Mouse (Mus musculus) kidney, embryonic 16.5 days (tissue): ENCODE measurements around the gene Dtwd1. TPM values are rescaled to one million over a fixed set of nuclear protein-coding genes. Genes with fewer than 3 reads are reported as not detected.

Experiments used
- ATAC-seq: fragments of 200-750 bp; cut with Nextera tagmentation; 2 replicates; pipeline ENCODE4 v1.8.0; 2017; ENCODE audit warnings: moderate TSS enrichment; ENCODE audit not compliant: low FRiP score, low TSS enrichment
- H3K27ac ChIP-seq: fragments of 300-500 bp; sonication (generic); 2 replicates; pipeline ENCODE4 v1.5.1; 2014; ENCODE audit warnings: low read length
- H3K27me3 ChIP-seq: fragments of 300-500 bp; sonication (generic); 2 replicates; pipeline ENCODE4 v1.6.1; 2014; ENCODE audit warnings: low read length, control low read depth, mixed read lengths; ENCODE audit not compliant: insufficient read depth
- H3K36me3 ChIP-seq: fragments of 300-500 bp; sonication (generic); 2 replicates; pipeline ENCODE4 v1.6.1; 2014; ENCODE audit warnings: low read length, control low read depth, mixed read lengths; ENCODE audit not compliant: insufficient read depth
- H3K4me1 ChIP-seq: fragments of 300-500 bp; sonication (generic); 2 replicates; pipeline ENCODE4 v1.6.1; 2014; ENCODE audit warnings: low read length, control low read depth, mixed read lengths; ENCODE audit not compliant: insufficient read depth
- H3K4me2 ChIP-seq: fragments of 300-500 bp; sonication (generic); replicated peaks from 2 replicates; pipeline ENCODE4 v1.6.1; 2014; ENCODE audit warnings: low read depth, low read length
- H3K4me3 ChIP-seq: fragments of 300-500 bp; sonication (generic); 2 replicates; pipeline ENCODE4 v1.5.1; 2014; ENCODE audit warnings: mild to moderate bottlenecking, low read length
- H3K9ac ChIP-seq: fragments of 300-500 bp; sonication (generic); replicated peaks from 2 replicates; pipeline ENCODE4 v1.6.1; 2014; ENCODE audit warnings: low read length
- H3K9me3 ChIP-seq: fragments of 300-500 bp; sonication (generic); 2 replicates; pipeline ENCODE4 v1.6.1; 2016; ENCODE audit warnings: low read length, control low read depth
- WGBS: fragments of 180-500 bp; shearing (Covaris S2); extraction: QIAGEN DNeasy Blood & Tissue Kit; methylation state at CpG from one replicate; pipeline ENCODE4 v1.1.7; 2014; 5-methylcytosine and 5-hydroxymethylcytosine counted together
- polyA plus RNA-seq: library from polyadenylated mRNA; unstranded; fragments of >200 nt; fragmentation: Nextera tagmentation; extraction: Ambion mirVana; gene quantifications from 2 replicates; pipeline ENCODE4 v1.2.1, GENCODE M21; 2015

The Dtwd1 gene
- polyA plus RNA-seq = 23.3 and 27.1 TPM in 2 replicates

DNA sequence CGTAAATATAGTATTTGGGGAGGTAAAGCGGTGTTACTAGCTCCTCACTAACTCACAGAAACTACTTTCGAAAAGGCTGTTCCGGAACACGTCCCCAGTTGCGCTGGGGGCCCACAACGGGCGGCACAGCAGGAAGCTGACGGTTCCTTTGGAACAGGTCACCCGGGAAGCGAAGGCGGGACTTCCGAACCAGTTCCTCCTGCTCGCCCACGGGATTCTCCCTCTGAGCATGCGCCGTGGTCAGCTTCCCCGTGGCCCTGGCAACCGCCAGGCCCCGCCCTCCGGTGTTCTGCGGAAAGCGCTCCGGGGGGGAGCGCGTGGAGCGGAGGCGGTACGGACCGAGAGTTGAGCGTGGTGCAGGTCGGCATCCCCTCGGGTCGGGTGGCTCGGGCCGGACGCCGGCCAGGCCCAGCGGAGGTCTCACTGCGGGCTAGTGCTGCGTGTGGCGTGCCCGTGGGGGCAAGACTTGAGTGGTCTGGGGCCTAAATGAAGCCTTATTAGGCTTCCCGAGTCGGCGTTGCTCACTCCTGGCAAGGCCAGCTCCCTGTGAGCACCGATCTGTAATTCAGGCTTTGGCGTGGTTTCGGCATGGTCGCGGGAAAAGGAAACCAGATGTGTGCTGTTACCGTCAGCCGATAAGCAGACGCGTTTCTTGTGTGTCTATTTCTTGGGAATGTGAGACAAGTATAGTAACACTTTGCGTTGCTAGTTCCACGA, at the start of gene Dtwd1, which contains the start of gene Fam227b:
Gene Dtwd1 (plus strand): TSS at position 287 of the 717 bp plus-strand sequence.
Gene Fam227b (minus strand): TSS at position 150 of the 717 bp plus-strand sequence.
- H3K4me3 ChIP-seq = peak within 1 kb of the TSS; percentile 84
- under 1% methylated on average over 57 of the region's 57 CpGs for WGBS
- H3K4me2 ChIP-seq = peak within 1 kb of the TSS; percentile 56
- H3K9ac ChIP-seq = peak within 1 kb of the TSS; percentile 95
- peak; percentile 100 for ATAC-seq
- H3K9me3 ChIP-seq = no peaks in the 10 kb centered on the region
- peaks cover 6% of the 10 kb centered on the region; the same call in 1 of the 2 replicates for H3K4me1 ChIP-seq
- H3K27me3 ChIP-seq = no peaks in the 10 kb centered on the region
- peak within 1 kb of the TSS; percentile 95 for H3K27ac ChIP-seq
- H3K36me3 ChIP-seq = 0 out of 2 replicates have a peak, but pooled peaks cover 4% of the 10 kb centered on the region

DNA sequence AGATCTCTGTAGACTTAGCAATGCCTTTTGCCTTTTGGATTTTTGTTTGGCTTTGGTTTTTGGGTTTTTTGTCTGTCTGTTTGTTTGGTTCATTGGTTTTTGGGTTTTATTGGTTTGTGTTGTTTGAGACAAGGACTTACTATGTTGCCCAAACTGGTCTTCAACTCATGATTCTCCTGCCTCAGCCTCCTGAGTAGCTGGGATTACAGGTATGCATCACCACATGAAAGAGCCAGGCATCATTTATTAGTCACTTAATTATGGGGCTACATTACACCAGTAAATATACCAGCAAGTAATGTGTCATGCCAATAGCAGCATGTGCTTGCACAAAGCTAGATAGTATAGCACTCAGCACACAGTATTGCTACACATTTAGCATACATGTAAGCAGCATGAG, 4.2 kb upstream of the Dtwd1 start:
- H3K9me3 ChIP-seq = no peaks in the 10 kb centered on the region
- H3K27me3 ChIP-seq = no peaks in the 10 kb centered on the region
- H3K27ac ChIP-seq = no peak overlapping the region
- H3K4me3 ChIP-seq = no peak overlapping the region
- H3K4me1 ChIP-seq = no peaks in the 10 kb centered on the region
- no peak for ATAC-seq
- H3K36me3 ChIP-seq = no peaks in the 10 kb centered on the region
- H3K9ac ChIP-seq = no peak overlapping the region
- no peak overlapping the region for H3K4me2 ChIP-seq

DNA sequence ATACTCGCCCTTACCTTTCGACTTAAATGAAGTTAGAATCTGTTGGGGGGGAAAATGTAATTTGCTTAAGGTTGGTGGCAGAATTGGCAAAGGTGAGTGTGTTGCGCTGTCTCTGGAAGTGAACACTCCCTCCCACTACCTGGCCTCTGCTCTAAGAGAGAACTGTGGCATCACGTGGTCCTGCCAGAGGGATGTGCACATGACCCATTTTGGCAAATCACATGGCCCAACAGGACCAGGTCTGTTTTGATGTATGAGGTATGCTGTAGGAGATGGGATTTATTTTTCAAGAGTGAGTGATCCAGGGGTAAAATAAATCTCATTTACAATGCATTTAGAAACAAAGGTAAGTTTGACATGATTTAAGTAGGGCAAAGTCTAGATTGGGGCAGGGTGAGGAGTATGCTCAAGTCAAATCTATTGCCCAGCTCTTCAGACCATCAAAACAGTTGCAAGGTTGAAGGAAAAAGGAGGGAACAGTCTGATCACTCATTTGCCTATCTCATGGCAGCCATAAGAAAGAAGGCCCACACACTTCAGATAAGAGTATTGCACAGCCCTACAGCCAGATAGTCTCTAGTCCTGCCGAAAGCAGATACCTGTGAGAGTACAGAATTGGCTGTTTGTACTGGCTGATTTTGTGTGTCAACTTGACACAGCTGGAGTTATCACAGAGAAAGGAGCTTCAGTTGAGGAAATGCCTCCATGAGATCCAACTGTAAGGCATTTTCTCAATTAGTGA, 13.5 kb downstream of the Dtwd1 start:
- Histone ChIP-seq H3K4me3 (no peak overlapping the region), H3K9ac (no peak overlapping the region), H3K4me2 (no peak overlapping the region), H3K27ac (no peak overlapping the region), H3K9me3 (no peaks in the 10 kb centered on the region), H3K36me3 (peaks cover 26% of the 10 kb centered on the region), H3K27me3 (no peaks in the 10 kb centered on the region), H3K4me1 (no peaks in the 10 kb centered on the region)
- WGBS = 90% methylated on average over 5 of the region's 5 CpGs
- ATAC-seq = no peak

DNA sequence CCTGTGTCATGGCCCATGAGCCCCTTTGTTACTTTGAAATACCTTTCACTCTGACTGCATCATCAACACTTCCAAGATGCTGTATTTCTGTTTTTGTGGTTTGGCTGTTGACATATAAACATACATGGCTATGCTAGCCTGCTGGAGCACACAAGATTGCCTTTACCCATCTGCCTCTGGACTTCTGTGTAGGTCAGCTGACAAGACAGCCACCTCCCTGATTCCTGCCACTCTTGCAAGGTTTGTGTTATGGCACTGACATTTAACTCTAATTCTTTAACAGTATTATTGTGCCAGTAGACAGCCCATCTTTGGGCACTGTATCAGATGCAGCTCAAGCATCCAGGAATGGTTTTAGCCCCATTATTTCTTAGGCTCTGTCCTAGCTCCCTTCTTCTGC, 14.4 kb downstream of the Dtwd1 start:
- no peaks in the 10 kb centered on the region for H3K4me1 ChIP-seq
- H3K9me3 ChIP-seq = no peaks in the 10 kb centered on the region
- H3K4me3 ChIP-seq = no peak overlapping the region
- no peaks in the 10 kb centered on the region for H3K27me3 ChIP-seq
- H3K36me3 ChIP-seq = peaks cover 18% of the 10 kb centered on the region; the same call in 1 of the 2 replicates
- no peak for ATAC-seq
- no peak overlapping the region for H3K4me2 ChIP-seq
- no peak overlapping the region for H3K27ac ChIP-seq
- no peak overlapping the region for H3K9ac ChIP-seq

DNA sequence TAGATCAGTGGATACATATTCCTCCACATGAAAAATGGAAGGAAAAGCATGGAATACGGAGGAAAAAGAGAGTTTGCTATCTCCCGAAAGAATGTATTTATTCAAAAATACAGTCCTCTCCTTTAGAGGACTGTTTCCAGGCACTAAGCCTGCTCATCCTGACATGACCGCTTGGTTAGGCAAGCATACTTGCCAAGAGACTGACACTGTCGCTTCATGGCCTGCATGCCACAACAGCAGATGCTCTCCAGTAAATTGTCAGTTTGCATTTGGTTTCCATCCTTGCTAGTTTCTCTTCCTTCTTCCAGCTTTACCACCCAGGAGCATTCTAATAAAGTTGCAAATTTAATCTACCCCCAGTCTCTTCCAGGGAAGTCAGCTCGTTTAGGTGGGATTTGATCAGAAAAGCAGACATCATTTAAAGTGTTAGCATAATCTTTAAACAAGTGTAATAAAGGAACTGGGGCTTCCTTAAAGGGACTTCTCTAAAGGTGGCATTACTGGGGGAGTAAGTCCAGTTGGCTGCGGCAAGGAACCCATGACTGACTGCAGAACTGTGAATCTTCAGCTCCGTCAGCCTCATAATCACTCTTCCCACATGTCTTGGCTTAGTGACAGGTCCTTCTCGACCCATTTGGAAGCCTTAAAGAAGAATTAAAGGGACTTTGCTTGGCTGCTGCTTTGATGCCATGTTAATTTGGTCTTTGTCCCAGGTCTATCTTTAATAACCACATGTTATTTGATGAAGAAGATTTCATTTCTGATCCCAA, 15.1 kb downstream of the Dtwd1 start:
- peaks cover 11% of the 10 kb centered on the region; the same call in 1 of the 2 replicates for H3K36me3 ChIP-seq
- H3K4me1 ChIP-seq = no peaks in the 10 kb centered on the region
- WGBS = 88% methylated on average over 8 of the region's 8 CpGs
- no peak overlapping the region for H3K27ac ChIP-seq
- H3K4me2 ChIP-seq = no peak overlapping the region
- H3K4me3 ChIP-seq = no peak overlapping the region
- ATAC-seq = no peak
- no peaks in the 10 kb centered on the region for H3K9me3 ChIP-seq
- H3K9ac ChIP-seq = no peak overlapping the region
- no peaks in the 10 kb centered on the region for H3K27me3 ChIP-seq

DNA sequence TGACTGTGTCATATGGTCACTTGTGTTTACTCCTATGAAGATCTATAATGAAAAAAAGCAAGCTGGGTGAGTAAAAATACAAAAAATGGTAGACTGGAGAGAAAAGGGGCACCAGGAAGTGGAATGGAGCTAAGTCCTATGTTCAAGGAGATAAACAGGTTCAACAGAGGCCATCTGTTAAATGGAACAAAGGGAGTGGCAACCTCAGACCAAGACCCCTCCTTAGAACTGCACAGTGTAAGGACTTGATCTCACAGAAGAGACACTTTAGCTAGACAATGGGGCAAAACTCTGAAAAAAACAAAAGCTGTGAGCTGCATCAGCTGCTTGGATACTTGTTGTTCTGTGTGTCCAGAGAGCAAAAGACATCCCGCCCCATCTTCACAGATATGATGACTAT, 19.5 kb downstream of the Dtwd1 start:
- 94% methylated on average over 1 of the region's 1 CpGs for WGBS
- ATAC-seq = no peak
- H3K9me3 ChIP-seq = no peaks in the 10 kb centered on the region
- no peak overlapping the region for H3K27ac ChIP-seq
- H3K9ac ChIP-seq = no peak overlapping the region
- H3K4me1 ChIP-seq = no peaks in the 10 kb centered on the region
- no peak overlapping the region for H3K4me3 ChIP-seq
- H3K4me2 ChIP-seq = no peak overlapping the region
- no peaks in the 10 kb centered on the region for H3K36me3 ChIP-seq
- no peaks in the 10 kb centered on the region for H3K27me3 ChIP-seq

DNA sequence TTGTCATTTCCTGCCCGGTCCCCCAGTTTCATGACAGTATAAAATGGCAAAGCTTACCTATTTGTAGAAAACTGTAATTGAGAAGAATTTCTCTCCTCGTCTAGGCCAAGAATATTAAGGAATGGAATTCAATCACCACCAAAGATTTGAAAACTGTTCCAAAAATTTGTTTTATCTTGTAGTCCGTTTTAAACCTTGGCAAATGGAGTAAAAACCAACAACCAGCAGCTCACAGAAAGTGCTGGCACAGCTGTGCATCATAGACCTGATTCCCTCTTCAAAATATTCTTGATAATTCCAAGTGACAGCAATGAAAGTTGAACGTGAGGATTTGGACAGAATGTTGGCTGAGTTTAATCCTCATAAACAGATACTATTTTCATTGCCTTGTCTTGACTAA, 39.4 kb downstream of the Dtwd1 start:
- no peak overlapping the region for H3K4me3 ChIP-seq
- 70% methylated on average over 4 of the region's 4 CpGs for WGBS
- no peak overlapping the region for H3K4me2 ChIP-seq
- H3K9ac ChIP-seq = no peak overlapping the region
- no peaks in the 10 kb centered on the region for H3K36me3 ChIP-seq
- no peak for ATAC-seq
- no peaks in the 10 kb centered on the region for H3K27me3 ChIP-seq
- no peak overlapping the region for H3K27ac ChIP-seq
- H3K4me1 ChIP-seq = no peaks in the 10 kb centered on the region
- no peaks in the 10 kb centered on the region for H3K9me3 ChIP-seq

DNA sequence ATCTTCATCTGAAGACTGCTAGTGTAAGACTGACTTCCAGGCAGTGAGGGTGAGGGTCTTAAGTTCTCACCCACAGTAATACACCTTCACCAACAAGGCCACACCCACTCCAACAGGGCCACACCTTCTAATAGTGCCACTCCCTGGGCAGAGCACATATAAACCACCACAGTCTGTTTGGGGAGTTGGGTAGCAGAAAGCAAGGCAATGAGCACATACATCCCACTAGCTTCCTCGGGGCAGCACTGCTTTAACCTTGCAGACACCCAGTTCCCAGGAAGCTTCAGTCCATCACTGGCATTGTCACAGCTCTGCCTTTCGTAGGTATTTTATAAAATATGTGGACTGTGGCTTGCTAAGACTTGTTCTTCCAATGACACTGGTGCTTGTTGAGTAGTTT, 40.2 kb downstream of the Dtwd1 start:
- Histone ChIP-seq H3K36me3 (no peaks in the 10 kb centered on the region), H3K4me2 (no peak overlapping the region), H3K4me1 (no peaks in the 10 kb centered on the region), H3K27ac (no peak overlapping the region), H3K9me3 (no peaks in the 10 kb centered on the region), H3K4me3 (no peak overlapping the region), H3K9ac (no peak overlapping the region), H3K27me3 (no peaks in the 10 kb centered on the region)
- WGBS = 89% methylated on average over 2 of the region's 2 CpGs
- ATAC-seq = no peak

DNA sequence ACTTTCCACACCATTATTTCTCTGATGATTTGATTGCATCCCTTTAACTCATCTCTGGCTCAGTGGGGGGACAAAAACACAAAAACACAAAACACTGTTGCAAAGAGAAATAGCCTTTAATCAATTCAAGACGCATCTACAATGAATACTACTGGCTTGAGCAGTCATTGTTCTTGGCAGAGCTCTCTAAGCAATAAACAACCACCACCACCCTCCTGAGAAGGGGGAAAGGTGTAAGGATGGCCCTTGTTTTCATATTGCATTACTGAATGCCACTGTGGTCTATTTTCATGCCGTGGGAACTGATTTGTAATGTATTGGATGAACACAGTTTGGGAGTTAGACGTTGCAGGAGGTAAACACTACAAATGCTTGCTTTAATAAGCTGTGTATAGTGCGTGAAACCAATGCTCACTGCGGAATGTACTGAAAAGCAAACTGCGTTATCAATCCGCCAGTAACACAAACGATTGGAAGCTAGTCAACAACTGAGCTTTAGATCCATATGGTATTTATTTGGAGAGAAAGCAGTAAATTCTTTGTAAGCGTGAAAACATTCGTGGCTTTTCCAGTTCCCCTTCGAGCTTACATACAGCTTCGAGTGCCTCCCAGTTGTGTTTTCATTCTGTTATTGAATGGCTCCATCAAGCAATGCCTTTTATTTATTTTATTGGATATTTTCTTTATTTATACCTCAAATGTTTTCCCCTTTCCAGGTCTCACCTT, 43.9 kb downstream of the Dtwd1 start:
- no peak overlapping the region for H3K27ac ChIP-seq
- H3K9me3 ChIP-seq = no peaks in the 10 kb centered on the region
- no peaks in the 10 kb centered on the region for H3K4me1 ChIP-seq
- H3K36me3 ChIP-seq = no peaks in the 10 kb centered on the region
- H3K4me2 ChIP-seq = no peak overlapping the region
- no peak overlapping the region for H3K4me3 ChIP-seq
- 71% methylated on average over 12 of the region's 12 CpGs for WGBS
- H3K27me3 ChIP-seq = no peaks in the 10 kb centered on the region
- no peak overlapping the region for H3K9ac ChIP-seq
- ATAC-seq = no peak
